Mouse (Mus musculus): ENCODE results near the gene Ireb2. TPM values are rescaled to one million over a fixed set of nuclear protein-coding genes. Genes with fewer than 3 reads are reported as not detected.

Ireb2 gene
- total RNA-seq, 2 experiments from 2014 or later, result 38.6 to 53.4 TPM

Other genes starting within 250 kb of the Ireb2 start
- not detected in 2 replicates for gene Acsbg1, start 201.9 kb upstream of the Ireb2 start, total RNA-seq (2015)
- 0.20 and 2.9 TPM in 2 replicates for gene Acsbg1, start 201.9 kb upstream of the Ireb2 start, total RNA-seq (2017)
- gene Dnaja4, start 164.9 kb upstream of the Ireb2 start, total RNA-seq (2015), result 0.51 and 1.4 TPM in 2 replicates
- gene Dnaja4, start 164.9 kb upstream of the Ireb2 start, total RNA-seq (2017), result 1.3 and 1.8 TPM in 2 replicates
- gene Wdr61, start 129.3 kb upstream of the Ireb2 start, total RNA-seq (2015), result 127 and 129 TPM in 2 replicates
- 68.9 and 94.4 TPM in 2 replicates for gene Wdr61, start 129.3 kb upstream of the Ireb2 start, total RNA-seq (2017)
- not detected in 2 replicates for gene Crabp1, start 99.0 kb upstream of the Ireb2 start, total RNA-seq (2015)
- gene Crabp1, start 99.0 kb upstream of the Ireb2 start, total RNA-seq (2017), result not detected in 2 replicates
- 0.05 TPM in 1 of 2 replicates, not detected in the other for gene Hykk, start 53.5 kb downstream of the Ireb2 start, total RNA-seq (2015)
- gene Hykk, start 53.5 kb downstream of the Ireb2 start, total RNA-seq (2017), result 0.04 and 0.20 TPM in 2 replicates
- 326 and 380 TPM in 2 replicates for gene Psma4, start 87.0 kb downstream of the Ireb2 start, total RNA-seq (2015)
- gene Psma4, start 87.0 kb downstream of the Ireb2 start, total RNA-seq (2017), result 436 and 454 TPM in 2 replicates
- 0.86 TPM in 1 of 2 replicates, not detected in the other for gene AY074887, start 87.2 kb downstream of the Ireb2 start, total RNA-seq (2015)
- 0.30 TPM in 1 of 2 replicates, not detected in the other for gene AY074887, start 87.2 kb downstream of the Ireb2 start, total RNA-seq (2017)
- not detected in 2 replicates for gene Chrna5, start 117.1 kb downstream of the Ireb2 start, total RNA-seq (2015)
- not detected in 2 replicates for gene Chrna5, start 117.1 kb downstream of the Ireb2 start, total RNA-seq (2017)
- gene Chrna3, start 162.8 kb downstream of the Ireb2 start, total RNA-seq (2015), result not detected in 2 replicates
- not detected in 2 replicates for gene Chrna3, start 162.8 kb downstream of the Ireb2 start, total RNA-seq (2017)
- 0.10 TPM in 1 of 2 replicates, not detected in the other for gene Chrnb4, start 185.0 kb downstream of the Ireb2 start, total RNA-seq (2015)
- gene Chrnb4, start 185.0 kb downstream of the Ireb2 start, total RNA-seq (2017), result not detected in 2 replicates

Measured in megakaryocyte progenitor cell, adult 5-6 weeks (primary cell).